Mouse (Mus musculus) cerebellum, adult 2 months (tissue): Measurements from ENCODE around the gene Tmem87b.

Experiments
- CTCF ChIP-seq: fragments of 200-500 bp; IDR thresholded peaks from 2 replicates; pipeline ENCODE4 v1.5.1; 2011; ENCODE audit warnings: low read depth, mild to moderate bottlenecking, control low read depth, low read length, moderate library complexity, borderline replicate concordance; ENCODE audit not compliant: insufficient read depth
- POLR2A ChIP-seq: fragments of 200-500 bp; IDR thresholded peaks from 2 replicates; pipeline ENCODE4 v1.6.1; 2011; ENCODE audit warnings: low read length, control low read depth, borderline replicate concordance; ENCODE audit not compliant: insufficient read depth

GRCm38 (mm10) chr2:128859861-128860260 is 41.9 kb downstream of the Tmem87b start:
- TF ChIP-seq POLR2A = no peak
- TF ChIP-seq CTCF = no peak
